Mouse (Mus musculus): Measurements from ENCODE around the gene Lhb.
"Not testable (repeated sequence)": the region's sequence is repeated elsewhere in the genome, so short reads cannot be mapped to it uniquely, and the experiment has no call there.

The Lhb gene

DNA sequence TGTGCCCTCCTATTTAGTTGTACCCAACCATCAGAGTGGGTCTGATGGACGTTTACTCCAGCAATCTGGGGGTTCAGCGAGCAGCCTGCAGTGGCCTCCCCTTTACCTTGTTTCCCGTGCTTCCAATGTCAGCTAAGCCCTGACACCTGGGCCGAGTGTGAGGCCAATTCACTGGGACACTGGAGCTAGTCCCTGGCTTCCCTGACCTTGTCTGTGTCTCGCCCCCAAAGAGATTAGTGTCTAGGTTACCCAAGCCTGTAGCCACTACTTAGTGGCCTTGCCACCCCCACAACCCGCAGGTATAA is at the start of gene Lhb:
Gene Lhb (plus strand): TSS at position 206 of the 305 bp plus-strand sequence.
- no peak for DNase-seq (ENCODE audit: extremely low spot score, low read depth, low spot score)

DNA sequence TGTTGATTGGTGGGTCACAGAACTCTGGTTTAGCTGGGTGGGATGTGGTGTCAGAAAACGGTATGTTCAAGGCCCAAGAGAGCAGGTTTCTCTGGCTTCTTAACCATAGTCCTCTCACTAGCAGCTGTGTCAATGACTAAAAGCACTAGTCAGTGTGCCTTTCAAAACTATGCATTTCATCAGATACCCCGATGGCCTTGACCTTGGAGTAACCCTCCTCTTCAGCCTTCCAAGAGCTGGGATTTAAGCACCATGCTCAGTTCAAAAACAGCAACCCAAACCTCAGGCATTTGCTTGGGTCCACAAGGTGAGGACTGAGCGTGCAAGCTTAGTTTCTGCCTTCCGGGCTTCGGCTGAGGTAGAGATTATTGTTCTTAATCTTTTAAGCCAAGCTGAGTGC is 48.2 kb upstream of the Lhb start:
- DNase-seq (ENCODE audit: extremely low spot score, low read depth, low spot score) = no peak

DNA sequence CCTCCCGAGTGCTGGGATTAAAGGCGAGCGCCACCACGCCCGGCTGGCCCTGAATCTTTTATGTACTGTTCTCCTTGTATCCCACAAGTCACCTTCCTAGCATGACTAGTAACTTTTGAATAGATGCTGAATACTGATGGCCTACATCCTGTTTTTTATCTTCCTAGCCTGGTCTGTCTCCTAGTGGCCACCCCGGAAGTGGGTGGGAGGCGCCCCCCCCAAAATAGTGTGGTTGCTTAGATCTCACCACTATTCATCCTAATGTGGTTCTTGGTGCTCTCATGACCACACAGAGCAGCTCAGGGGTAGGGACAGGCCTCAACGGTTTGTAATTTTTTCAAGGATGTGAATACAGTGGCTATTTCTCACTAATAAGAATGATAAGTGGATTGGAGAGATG is 46.0 kb upstream of the Lhb start:
- no peak for DNase-seq (ENCODE audit: extremely low spot score, low read depth, low spot score)

DNA sequence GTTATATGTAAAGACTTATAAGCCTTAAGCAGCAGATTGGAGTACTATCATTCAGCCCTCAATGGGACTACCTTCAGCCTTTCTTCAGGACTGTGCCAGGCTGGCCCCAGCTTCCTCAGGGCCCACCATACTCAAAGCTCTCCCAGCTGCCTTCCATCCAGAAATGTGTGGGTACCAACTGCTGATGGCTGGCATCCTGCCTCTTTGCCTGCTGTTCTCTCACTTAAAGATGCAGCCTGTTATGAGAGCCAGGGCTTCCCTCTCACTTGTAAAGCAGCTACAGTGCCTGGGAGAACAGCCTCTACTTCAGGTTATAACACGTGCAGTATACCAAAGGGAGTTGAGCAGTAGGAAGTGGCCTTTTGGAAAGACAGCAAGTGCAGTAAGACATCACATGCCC is 44.6 kb upstream of the Lhb start:
- DNase-seq (ENCODE audit: extremely low spot score, low read depth, low spot score) = no peak

DNA sequence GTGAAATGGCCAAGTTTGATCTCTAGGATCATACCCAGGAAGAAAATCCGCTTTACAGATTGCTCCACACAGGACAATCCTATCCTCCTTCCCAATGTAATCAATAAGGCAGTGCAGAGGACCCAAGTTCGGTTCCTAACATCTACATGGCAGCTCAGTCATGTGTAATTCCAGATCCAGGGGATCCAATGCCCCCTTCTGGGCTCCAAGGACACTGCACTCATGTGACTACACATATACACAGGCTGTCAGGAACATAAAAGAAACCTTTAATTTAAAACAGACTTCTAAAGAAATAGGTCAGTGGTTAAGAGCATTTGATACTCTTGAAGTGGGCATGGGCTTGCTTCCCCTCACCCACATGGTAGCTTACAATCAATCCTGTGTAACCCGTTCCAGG is 34.5 kb upstream of the Lhb start:
- DNase-seq (ENCODE audit: extremely low spot score, low read depth, low spot score) = no peak

DNA sequence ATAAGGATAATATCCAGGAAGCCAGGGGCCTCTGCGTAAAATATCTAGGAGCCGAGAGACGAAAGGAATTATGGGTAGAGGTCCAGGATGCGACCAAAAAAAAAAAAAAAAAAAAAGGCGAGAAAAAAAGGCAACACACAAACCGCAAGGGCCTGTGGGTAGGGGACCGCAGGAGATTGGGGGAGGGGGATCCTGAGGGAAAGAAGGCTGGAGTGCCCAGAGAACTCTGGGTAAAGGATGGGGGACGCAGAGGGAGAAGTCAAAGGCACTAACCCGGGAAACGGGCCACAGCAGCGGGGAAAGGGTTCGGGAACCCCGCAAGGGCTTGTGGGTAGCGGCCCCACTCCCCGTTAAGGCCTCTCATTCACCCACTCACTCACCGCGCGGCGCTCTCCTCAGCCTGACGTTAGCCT is 25.5 kb upstream of the Lhb start:
- DNase-seq (ENCODE audit: extremely low spot score, low read depth, low spot score) = peak; percentile 58

DNA sequence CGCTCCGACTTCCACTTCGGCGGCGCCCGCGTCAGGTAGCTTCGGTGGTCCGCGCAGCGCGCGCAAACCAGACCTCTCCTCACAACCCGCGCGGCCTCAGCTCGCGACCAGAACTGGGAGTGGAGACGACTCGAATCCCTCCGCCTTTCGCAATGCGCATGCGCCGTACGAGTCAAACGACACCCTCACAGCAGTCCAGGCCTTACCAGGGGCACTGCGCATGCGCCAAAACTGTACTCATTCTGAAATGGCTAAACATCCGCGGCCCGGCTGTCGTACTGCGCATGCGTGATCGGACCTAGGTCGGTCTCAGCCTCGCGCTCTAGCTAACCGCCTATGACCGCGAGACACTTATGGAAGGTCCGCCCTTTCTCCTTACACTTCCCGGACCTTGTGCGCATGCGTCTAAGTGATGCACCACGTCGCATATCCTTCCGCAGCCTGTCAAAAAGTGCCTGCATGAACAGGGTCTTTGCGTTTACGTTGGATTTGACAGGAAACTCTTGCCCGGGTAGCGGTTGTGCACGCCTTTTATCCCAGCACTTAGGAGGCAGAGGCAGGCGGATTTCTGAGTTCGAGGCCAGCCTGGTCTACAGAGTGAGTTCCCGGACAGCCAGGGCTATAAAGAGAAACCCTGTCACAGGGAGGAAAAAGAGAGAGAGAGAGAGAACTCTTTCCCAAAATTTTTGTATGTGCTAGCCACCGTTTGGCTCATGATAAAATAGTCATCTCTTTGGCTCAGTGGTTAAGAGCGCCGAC is 24.9 kb upstream of the Lhb start, which contains the start of gene Snrnp70:
Gene Snrnp70 (minus strand): TSS at position 165 of the 759 bp plus-strand sequence.
- DNase-seq (ENCODE audit: extremely low spot score, low read depth, low spot score) = peak; percentile 100

DNA sequence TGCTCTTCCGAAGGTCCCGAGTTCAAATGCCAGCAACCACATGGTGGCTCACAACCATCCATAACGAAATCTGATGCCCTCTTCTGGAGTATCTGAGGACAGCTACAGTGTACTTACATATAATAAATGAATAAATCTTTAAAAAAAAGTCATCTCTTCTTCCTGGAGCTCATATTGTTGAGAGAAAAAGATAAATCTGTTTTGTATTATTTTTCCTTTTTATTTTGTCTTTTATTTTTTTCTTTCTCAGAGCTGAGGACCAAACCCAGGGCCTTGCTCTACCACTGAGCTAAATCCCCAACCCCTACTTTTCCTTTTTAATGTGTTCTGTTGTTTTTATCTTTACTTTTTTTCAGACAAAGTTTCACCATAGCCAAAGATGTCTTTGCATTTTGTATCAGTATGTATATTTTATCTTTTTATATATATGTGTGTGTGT is 24.3 kb upstream of the Lhb start:
- not testable (repeated sequence) for DNase-seq (ENCODE audit: extremely low spot score, low read depth, low spot score)

DNA sequence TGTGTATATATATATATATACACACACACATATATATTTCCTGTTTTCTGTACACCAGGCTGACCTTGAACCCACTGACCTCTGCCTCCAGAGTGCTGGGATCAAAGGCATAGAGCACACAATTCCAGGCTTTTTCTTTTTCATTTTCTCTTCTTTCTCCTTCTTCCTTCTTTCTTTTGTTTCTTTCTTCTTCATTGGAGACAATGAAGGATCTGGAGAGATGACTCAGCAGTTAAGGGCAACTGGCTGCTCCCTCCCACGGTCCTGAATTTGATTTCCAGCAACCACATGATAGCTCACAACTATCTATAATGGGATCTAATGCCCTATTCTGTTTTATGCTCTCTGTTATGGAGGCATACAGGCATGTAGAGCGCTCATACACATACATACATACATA is 23.8 kb upstream of the Lhb start:
- no peak for DNase-seq (ENCODE audit: extremely low spot score, low read depth, low spot score)

DNA sequence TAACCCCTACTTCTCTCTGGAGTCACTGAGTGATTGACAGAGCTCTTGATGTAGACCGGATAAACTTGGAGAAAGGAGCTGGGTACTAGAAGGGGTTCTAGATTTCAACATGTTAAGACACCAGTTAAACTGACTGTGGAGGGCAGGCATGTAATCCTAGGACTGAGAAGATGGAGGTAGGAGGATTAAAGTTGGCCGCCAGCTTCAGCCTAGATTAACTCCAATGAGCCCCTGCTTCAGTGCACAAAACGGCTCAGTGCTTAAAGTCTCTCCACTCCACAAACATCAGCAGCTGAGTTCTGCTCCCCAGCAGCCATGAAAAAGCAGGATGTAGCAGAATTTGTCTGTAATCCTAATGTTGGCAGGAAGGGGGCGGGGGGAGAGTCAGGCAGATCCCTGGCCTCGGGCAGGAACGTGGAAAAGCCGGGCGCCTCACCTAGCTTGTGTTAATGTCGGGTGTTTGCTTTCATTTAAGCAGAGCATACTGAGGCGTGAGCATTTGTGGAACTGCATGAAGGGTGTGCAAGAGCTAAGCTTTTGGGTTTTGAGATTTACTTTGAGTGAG is 19.0 kb upstream of the Lhb start:
- DNase-seq (ENCODE audit: extremely low spot score, low read depth, low spot score) = no peak

DNA sequence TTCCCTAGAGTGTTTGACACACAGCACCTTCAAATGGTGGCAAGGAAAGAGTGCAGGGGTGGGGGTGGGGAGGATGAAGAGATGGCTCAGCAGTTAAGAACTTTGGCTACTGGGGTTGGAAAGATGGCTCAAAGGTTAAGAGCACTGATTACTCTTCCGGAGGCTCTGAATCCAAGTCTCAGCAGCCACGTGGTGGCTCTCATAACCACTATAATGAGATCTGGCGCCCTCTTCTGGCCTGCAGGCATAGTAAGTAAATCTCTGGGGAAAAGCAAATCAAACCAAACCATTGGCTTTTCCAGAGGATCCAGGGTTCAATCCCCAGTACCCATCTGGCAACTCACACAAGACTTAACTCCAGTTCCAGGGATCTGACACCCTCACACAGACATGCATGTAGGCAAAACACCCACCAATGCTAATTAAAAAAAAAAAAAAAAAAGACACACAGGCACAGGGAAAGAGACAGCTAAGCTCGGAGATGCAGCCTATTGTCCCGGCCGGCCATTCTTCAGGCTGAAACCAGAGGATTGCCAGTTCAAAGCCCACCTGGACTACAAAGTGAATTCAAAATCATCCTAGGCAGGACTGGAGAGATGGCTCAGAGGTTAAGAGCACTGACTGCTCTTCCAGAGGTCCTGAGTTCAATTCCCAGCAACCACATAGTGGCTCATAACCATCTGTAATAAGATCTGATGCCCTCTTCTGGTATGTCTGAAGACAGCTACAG is 16.9 kb upstream of the Lhb start:
- DNase-seq (ENCODE audit: extremely low spot score, low read depth, low spot score) = no peak

DNA sequence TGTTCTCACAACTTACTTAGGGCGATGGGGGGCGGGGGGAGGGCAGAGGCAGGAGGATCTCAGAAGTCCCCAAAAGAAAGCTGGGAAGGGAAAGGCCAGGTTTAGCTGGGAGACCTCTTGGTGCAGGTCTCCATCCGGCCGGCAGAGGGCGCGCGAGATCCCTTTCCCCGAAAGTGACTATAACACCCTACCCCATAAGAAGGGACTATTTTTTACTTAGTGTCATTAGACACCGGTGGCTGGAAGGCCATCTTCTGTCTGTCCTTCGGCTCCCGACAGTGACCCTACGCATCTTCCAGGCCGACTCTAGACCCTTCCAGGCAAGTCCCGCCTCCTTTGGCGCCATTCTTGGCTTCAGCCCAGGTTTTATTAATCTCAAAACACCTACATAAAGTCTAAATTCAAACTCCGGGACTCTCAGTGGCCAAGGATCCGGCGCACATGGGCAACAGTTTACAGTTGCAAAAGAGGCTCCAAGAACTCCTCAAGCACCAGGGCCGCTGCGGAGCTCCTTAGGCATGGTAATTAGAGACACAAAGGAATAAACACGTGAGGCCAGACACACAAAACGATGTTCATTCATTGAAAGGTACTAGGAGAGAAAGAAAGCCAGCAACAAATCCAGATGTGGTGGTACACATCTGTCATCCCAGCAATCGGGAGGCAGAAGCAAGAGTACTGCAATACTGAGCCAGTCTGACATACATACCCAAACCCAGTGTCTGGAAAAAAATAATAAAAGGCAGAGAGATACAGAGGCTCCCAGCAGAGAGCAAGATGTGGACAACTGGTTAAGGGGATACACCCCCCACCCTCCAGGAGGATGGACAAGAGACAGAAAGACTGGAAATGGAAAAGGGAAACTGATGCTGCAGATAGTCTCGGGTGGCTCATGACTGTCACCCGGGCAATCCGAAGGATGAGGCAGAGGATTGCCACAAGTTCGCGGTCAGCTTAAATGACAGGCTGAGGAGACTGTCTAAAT is 15.2 kb upstream of the Lhb start, which contains the start of gene Kcna7:
Gene Kcna7 (plus strand): TSS at position 563 of the 985 bp plus-strand sequence.
- no peak for DNase-seq (ENCODE audit: extremely low spot score, low read depth, low spot score)

DNA sequence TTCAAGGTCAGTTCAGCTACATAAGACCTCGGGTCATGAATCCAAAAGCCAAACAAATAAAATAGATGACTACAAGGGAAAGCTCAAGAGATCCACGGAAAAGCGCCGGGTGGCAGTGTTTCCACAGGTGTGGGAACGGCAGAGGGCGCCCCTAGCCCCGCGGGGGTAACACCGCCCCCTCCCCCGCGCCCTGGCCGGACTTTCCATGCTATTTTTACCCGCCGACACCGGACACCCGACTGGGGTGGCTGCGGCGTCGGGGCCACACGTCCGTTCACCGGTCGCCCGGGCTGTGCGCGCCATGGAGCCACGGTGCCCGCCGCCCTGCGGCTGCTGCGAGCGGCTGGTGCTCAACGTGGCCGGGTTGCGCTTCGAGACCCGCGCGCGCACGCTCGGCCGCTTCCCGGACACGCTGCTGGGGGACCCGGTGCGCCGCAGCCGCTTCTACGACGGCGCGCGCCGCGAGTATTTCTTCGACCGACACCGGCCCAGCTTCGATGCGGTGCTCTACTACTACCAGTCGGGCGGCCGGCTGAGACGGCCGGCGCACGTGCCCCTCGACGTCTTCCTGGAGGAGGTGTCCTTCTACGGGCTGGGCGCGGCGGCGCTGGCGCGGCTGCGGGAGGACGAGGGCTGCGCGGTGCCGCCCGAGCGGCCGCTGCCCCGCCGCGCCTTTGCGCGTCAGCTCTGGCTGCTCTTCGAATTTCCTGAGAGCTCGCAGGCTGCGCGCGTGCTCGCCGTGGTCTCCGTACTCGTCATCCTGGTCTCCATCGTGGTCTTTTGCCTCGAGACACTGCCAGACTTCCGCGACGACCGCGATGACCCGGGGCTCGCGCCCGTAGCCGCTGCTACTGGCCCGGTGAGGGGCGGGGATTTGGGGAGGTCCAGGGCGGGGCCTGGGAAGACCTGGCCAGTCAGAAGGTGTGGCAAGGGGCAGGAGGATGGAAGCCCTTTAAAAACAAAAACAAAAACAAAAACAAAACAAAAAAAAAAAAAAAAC is 14.2 kb upstream of the Lhb start:
- no peak for DNase-seq (ENCODE audit: extremely low spot score, low read depth, low spot score)

DNA sequence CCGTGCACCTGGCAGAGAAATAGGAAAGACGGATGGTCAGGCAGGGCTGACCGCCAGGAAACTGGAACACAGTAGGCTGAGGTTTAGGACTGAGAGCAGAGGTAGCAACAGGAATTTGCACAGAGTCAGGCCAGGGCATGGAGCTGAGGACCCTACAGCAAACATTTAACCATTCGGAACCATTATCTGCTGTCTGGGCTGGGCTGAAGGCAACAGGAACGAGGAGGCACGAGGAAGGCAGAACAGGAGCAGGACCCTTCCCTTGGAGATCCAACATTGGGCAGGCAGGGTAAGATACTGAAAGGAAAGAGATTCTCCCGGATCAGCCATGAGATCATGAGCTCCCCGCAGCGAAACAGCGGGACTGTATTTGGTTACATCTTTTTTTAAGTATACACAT is 12.8 kb upstream of the Lhb start:
- DNase-seq (ENCODE audit: extremely low spot score, low read depth, low spot score) = no peak

DNA sequence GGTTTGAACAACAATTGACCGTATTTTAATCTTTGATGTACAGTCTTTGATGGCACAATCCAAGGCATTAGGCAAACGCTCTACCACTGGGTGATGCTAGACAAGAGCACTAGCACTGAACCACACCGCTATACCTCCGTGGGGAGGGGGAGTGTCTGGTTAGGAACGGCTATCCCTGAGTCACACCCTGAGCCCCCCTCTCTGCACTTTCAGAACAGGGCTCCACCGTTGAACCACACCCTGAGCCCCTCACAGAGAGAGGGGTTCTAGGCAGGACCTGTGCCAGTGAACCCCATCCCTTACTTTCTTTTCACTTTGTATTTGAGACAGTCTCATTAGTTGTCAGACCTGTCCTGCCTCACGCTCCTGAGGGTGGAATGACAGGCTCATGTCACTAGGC is 12.3 kb upstream of the Lhb start:
- no peak for DNase-seq (ENCODE audit: extremely low spot score, low read depth, low spot score)

DNA sequence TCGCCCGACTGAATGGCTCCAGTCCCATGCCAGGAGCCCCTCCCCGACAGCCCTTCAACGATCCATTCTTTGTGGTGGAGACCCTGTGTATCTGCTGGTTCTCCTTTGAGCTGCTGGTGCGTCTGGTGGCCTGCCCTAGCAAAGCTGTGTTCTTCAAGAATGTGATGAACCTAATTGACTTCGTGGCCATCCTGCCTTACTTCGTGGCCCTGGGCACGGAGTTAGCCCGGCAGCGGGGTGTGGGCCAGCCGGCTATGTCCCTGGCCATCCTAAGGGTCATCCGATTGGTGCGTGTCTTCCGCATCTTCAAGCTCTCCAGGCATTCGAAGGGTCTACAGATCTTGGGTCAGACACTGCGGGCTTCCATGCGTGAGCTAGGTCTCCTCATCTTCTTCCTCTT is 11.7 kb upstream of the Lhb start:
- DNase-seq (ENCODE audit: extremely low spot score, low read depth, low spot score) = no peak

DNA sequence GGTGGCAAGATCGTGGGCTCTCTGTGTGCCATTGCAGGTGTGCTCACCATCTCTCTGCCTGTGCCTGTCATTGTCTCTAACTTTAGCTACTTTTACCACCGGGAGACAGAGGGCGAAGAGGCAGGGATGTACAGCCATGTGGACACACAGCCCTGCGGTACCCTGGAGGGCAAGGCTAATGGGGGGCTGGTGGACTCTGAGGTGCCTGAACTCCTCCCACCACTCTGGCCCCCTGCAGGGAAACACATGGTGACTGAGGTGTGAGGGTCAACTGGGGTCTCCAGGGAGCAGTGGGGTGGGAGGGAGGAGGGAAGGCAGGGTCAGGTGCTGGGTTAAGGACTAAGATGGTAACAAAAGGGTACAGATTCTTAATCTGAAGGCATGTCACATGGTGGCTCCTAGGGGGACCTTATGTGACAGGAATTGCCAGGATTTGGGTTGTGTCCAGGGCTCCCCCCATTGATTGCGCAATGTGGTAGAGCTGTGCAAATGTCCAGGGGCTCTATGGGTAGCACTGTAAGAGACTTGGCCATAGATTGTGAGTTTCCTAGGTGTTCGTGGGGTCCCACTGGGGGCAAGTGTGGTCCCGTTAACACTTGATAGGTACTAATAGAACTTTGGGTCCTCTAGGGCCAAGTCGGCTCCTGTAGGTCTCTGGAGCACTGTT is 11.0 kb upstream of the Lhb start:
- DNase-seq (ENCODE audit: extremely low spot score, low read depth, low spot score) = no peak

DNA sequence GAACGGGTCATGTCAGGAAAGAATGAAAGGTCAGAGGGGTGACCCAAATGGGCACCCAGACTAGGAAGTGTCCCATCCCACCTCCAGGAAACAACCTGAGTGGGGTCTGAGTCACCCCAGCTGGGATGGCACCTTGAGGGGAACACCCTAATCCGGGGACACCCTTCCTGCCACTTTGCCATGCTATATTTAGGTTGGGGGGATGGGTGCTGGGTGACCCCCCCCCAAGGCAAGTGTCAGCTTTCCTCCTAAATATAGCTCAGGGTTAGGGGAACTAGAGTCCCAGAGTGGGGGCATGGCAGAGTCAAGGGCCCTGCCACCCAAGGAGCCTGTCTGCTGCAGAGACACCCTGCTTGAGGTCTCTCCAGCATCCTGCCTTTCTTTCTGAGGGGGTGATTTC is 8.2 kb upstream of the Lhb start:
- no peak for DNase-seq (ENCODE audit: extremely low spot score, low read depth, low spot score)

DNA sequence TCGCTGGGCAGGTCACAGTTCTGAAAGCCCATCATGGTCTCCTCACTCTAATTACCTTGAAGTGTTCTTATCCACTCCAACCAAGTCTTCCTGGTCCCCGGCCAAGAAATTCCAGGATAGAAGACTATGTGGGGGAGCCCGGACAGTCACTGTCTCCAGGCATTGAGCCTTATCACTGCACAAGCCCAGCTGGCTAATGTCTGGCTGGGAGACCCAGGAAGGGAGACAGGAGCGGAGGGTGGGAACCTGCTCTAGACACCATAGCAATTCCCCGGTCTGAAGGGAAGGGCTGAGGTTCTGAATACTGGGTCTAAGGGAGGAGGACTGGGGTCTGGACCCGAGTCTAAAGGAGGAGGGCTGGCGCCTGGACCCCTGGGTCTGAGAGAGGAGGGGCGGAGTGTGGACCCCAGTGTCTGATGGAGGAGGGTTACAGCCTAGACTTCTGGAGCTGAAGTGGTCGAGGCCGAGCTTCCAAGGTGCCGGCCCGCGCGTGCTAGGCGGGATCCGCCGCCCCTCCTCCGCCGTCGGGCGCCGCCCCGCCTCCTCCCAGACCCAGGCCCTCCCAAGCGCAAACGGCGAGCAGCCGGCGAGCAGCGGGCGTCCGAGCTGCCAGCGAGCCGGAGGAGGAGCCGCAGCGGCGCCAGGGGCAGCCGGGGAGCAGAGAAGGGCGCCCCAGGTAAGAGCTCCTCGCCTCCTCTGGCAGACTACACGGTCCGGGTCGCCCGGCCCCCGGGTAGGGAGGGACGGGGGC is 7.3 kb upstream of the Lhb start, which contains the start of gene Ntf5:
Gene Ntf5 (plus strand): TSS at position 583 of the 751 bp plus-strand sequence.
- DNase-seq (ENCODE audit: extremely low spot score, low read depth, low spot score) = no peak

All from hindlimb bud, embryonic 11.5 days (tissue).